Mouse (Mus musculus) retina, embryonic 14.5 days (tissue): ENCODE data around the gene Cypt14.
"Not testable (repeated sequence)": the region's sequence is repeated elsewhere in the genome, so short reads cannot be mapped to it uniquely, and the experiment has no call there.

Experiments used
- DNase-seq: peaks from one replicate; pipeline ENCODE4 v3.0.0-alpha.2; 2015; ENCODE audit warnings: low spot score

Cypt14 gene

DNA sequence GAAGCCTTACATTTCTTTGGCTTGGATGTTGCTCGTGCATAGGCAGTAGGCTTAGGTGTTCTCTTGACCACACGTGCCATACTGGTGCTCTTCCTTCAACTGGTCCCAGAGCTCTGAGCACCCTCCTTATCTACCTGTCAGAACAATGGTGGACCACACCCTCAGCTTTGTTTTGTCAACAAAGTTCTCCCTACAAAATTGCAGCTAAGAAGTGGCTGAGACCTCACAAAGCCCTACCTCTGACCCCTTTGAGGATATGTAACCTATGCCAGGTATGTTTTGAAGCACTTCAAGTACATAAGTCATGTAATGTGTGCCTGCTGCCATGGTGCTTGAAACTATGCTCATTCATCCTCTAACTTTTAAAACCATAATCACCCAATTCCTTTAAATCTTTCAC is at the start of gene Cypt14:
Gene Cypt14, minus strand, starts transcription at position 101 of the 400 bp plus-strand sequence.
- not testable (repeated sequence) for DNase-seq
